Mouse (Mus musculus) cortical plate, adult 2 months (tissue): ENCODE data around the gene Tnc.

Experiments
- CTCF ChIP-seq: fragments of 200-500 bp; IDR thresholded peaks from 2 replicates; pipeline ENCODE4 v1.5.1; 2011; ENCODE audit warnings: mild to moderate bottlenecking, control low read depth, low read length; ENCODE audit not compliant: insufficient read depth; ENCODE audit errors: extremely low read depth
- POLR2A ChIP-seq: fragments of 200-500 bp; IDR thresholded peaks from 2 replicates; pipeline ENCODE4 v1.6.1; 2011; ENCODE audit warnings: mild to moderate bottlenecking, low read length, control low read depth; ENCODE audit not compliant: insufficient read depth; ENCODE audit errors: extremely low read depth

GRCm38 (mm10) chr4:63958601-63959000 is 88.2 kb downstream of the Tnc start:
- TF ChIP-seq CTCF (no peak), POLR2A (no peak)
